Mouse (Mus musculus) adrenal gland, postnatal 25 days (tissue): ENCODE results near the gene Fdxr. TPM values are rescaled to one million over a fixed set of nuclear protein-coding genes. Genes with fewer than 3 reads are reported as not detected.

Experiments used
- DNase-seq: peaks from one replicate; pipeline ENCODE4 v3.0.0; 2021; ENCODE audit warnings: mixed read lengths
- total RNA-seq: library from RNA; stranded (reverse); gene quantifications from 2 replicates; pipeline ENCODE4 v1.2.3, GENCODE M21; 2021

The Fdxr gene
- total RNA-seq, 1 experiment from 2014 or later: 1,408 TPM

DNA sequence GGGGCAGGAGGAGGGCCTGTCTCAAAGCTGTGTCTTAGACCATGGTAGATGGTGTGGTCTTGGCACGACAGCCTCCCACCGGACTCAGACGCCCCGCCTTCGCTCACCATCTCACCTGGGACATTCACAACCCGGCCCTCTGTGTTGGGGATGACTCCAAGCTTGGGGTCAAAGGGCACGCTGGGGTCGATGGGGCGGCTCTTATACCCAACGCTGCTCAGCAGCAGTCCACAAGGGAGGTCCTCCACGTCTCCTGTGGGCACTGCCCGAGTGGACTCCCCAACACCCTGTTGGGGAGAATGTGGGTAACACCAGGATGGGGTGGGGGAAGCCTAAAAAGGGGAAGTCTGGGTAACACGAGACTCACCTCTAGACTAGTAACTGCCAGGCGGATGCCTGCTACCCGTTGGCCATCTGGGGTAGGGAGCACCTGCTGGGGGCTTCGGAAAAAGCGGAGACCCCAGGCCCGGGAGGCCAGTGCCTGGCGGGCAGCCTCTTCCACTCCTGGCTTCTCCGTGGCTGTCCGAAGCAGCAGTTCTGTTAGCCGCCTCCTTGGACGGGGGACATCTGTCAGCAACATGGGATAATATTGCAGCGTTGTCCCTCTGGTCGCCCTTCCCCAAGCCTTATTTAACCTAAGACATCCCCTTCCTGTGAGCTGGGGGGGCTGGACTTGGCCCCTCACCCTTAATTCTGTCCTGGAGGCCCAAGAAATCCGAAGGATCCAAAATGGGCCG, 7.4 kb downstream of the Fdxr start:
- DNase-seq: no peak

DNA sequence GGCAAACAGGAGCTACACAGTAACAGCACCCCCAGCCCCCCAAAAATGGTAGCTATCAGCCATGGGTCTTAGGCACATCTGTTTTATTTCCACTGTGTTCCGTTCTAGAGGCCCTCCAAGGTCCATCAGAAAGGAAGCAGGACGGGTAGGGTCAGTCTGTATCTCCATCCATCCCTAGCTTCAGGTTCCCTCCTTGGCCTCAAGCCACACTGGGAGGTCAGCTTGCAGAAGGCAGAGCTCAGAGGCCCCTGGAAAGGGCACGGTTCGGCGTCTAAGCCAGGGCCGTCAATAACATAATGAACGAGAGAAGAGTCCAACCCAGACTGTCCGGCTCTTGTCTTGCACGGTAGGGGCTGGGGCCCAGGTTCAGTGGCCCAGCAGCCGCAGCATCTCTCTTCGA, 8.9 kb downstream of the Fdxr start:
- no peak for DNase-seq

DNA sequence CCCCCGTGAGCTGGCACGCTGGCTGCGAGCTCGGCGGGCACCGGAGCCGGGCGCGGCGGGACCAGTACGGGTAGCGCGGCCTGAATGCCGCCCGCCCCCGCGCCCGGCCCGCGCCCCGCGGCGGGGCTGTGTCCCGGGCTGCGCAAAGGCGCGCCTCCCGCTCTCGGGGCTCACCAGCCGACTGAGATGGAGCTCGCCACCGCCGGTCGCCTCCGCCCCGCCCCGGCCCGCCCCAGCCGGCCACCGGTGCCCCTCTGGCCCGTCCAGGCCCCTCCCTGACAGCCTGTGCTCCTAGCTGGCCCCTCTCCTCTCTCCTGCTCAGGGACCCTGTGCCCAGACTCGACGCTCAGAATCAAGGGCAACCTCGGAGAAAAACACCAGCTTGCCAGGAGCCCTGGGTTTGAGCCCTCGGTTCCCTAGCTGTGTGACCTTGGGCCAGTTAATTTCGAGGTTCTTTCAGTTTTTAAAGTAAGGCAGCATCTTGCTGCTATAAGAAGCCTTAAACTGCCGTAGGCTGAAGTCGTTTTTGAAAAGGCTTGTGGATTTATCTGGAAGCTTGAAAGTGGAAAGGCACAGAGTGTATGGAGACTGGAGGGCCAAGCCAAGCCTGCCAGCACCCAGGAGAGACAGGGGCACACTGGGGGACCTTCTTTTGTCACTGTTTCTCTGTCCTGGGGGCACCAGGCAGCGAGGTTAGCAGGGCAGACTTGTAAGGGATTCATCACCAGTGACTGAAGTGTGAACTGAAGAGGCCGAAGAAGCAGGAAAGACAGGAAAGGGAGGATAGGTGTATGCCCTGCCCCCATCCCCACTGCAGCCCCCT, 9.6 kb downstream of the Fdxr start, which contains the start of gene Grin2c:
Grin2c (minus strand) TSS at position 183 of the 823 bp plus-strand sequence.
- DNase-seq: peak; percentile 67

DNA sequence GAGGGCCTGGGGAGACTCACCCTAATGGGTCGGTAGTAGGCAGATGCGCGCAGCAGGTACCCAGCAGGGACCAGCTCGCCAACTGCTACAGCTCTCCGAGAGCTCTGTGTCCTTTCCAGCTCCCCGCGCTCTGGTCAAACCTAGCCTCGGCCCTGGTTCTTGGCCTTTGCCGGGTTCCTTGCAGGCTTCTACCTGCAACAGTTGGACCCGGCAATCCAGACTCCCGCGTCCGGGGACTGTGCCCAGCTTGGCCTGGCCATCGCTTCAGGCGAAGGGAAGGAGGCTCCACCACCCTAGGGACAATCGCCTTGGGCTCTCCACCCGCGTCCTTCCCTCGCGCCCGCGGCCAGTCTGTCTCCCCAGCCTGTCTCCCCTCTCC, 10.5 kb downstream of the Fdxr start:
- DNase-seq: peak; percentile 52

DNA sequence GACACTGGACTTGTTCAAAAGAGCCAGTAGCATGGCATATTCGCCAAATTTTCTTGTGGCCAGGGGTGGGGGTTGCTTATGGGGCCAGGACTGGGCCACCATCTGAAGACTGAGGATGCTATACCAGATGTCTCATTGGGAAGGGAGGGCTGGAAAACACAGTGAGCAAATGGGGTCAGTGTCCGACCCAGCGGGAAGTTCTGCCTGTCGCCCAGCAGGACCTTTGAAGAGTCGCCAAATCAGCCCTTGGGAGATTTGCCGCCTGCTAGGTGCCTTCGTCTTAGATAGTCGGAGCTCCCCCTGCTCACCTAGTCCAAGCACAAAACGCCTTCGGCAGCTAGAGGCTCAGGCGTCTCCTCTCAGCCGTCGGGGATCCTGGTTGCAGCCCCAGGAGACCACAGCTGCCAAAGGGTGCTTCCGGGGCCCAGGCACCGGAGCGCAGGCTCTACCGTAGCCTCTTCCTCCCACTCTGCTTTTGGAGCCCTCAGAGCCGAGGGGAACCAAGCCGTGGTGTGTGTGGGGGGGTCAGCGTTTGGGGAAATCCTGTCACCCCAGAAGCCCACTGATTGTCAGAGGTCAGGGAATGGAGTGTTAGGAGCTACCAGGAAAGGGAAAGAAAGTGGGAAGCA, 11.0 kb downstream of the Fdxr start:
- no peak for DNase-seq

DNA sequence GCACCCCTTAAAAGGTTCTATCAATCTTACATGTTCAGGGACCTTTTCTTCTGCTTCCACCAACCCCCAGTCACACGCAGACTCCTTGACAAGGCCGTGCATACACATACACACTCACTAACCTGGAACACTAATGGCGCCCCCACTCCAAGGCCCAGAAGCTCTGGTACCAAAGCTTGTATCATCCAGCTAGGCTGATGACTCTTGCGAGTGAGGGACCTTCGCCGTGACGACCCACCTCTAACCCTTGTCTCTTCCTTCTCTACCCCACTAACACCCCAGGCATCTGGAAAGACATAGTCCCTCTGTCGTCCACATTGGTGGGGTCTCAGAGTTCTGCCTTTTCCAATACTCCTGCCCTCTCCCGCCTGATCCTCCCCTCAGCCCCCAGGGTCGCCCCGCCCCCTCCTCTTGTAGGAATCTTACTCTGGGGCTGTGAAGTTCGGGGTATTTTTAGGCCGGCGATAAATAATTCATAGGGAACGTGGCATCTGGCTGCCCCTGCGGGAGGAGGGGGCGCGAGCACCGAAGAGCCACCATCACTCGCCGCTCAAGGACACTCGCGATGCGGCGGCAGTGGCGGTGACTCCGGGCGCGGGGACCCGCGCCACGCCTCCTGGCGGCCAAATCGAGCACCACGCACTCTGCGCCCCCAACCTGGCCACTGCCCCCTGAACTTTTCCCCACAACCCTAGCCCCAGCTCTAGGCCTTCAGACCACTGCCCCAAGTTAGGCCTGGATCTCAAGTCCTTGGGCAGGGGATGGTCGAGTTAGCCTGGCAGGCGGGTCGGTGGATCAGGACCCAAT, 11.8 kb downstream of the Fdxr start:
- no peak for DNase-seq

DNA sequence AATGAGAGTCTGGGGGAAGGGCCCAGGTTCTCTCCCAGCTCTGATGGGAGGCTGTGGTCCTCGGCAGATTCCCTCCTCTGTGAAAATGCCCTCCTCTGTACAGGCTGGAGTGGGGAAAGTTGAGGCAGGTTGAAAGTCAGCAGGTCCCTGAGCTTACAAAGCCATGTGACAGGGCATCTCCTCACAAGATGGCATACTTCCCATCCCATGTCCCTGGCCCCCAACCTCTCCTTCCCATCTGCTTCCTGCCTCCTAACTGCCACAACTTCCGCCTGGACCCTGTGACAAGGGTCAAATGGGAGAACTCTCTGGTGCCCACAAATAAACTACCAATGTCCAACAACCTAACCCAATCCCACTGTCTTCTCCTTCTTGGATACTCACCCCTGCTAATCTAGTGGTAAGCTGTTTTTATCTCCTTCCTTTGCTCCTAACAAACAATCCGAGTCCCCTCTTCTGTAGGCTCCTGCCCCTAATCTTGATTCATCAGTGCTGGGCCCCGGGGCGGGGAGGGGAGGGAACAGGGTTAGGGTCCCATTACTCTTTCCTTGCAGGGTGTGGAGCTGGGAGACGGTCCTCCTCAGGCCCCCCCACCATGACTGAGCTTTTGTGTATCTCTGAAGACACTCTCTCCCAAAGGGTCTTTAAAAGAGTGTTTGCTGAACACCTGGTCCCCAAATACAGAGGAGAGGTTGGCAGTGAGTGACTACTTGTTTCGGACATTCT, 12.6 kb downstream of the Fdxr start:
- DNase-seq: no peak

DNA sequence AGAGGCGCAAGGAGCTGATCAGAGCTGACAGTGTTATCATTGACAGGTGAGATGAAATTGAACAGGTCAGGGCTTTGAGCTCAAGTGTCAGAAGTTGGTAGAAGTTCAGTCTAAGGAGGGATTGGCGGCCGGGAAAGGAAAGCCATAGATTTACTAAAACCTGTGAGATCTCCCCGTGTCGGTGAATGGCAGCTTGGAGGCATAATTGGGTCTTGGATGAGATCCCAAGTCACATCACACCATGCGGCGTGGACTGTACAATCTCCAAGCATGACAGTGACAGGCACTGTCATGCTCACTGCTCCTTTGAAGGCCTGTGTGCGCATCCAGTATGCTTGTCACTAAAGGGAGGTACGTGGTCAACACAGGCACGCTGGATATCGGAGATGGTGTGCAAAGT, 13.9 kb downstream of the Fdxr start:
- no peak for DNase-seq

DNA sequence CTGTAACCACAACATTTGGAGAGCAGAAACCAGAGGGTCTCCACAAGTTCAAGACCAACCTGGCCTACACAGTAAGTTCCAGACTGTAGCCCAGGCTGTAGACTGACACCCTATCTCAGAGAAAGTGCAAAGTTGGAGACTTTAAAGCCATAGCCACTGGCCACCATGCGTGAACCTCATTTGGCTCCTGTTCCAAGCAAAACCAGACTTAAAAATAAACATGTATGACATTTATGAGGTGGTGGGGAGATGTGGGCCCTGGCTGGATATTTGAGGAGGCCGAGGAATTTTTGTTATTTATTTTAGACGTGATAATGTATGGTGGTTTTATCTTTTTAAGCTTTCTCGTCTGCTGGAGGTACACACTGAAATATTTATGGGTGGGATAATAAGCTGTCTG, 17.7 kb downstream of the Fdxr start:
- DNase-seq: no peak

DNA sequence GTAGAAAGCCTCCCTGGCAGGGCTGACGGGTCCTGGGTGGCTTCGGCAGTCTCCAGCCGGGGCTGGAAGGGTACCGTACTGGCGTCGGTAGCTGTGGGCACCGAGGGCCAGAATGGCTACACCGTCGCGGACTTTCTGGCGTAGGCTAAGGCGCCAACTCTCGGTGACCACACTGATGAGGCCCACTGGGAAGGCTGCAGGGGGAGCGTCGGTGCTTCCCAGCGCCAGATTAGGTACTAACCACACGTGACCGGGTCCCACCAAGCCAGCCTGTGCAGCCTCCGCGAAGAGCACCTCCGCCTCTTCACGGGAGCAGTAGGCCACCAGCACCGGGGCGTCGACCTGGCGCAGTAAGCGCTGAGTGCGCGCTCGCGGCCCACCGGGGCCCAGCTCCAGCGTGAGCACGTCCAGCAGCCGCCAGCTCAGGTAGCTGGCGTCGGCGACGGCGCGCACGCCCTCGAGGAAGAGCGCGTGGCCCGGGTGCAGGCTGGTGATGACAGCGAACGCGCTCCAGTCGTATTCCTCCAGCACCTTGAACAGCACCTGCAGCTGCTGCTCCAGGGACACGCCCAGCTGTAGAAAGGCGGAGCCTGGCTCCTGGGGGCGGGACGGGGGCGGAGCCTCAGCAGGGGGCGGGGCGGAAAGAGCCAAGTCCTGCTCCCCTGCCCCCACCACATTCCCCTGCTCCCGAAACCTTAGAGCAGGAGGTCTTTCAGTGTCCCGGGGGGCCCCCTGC, 18.9 kb downstream of the Fdxr start:
- no peak for DNase-seq

DNA sequence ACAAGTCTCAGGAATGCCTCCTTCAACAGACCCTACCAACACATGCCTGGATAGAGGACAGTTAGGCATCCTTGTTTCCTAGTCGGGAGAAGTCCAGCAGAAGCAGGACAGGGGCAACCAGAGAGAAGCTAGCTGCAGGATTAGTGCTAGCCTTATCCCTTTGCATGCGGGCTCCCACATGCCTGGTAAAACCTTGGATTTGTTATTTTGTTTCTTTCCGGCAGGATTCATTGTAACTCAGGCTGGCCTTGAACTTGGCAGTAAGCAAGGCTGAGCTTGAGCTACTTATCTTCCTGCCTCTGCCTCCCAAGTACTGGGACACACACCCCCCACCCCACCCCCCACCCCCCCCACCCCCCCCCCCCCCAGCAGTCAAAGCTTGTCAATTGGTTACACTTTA, 25.6 kb downstream of the Fdxr start:
- no peak for DNase-seq

DNA sequence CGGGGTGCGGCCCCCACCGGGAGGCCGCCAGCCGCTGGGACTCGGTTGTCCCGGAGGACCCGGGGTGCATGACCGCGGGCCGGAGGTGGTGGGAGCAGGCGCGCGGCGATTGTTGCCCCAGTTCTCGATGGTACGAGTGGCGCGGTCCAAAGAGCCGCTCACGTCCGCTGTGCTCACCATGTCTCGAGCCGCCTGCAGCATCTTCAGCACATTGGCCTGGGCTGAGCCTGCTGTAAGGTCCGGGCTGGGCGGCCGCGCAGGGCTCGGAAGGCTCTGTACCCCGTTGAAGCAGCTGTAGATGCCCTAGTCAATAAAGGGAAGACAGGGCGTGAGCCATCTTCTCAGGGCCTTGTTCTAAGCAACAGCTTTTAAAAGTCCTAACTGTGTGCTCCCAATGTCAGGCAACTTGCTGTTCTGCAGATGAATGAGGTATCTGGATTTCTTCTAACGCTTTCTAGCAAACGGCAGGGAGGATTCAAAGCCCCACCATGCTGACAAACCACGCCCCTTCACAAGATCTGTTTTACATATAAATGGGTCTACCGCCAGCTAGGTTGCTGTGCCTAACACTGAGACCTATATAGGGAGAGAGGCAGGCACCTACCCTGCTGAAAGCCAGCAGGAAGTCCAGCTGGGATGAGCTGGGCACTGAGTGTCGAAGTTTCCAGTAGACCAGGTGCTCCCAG, 26.3 kb downstream of the Fdxr start:
- DNase-seq: no peak

DNA sequence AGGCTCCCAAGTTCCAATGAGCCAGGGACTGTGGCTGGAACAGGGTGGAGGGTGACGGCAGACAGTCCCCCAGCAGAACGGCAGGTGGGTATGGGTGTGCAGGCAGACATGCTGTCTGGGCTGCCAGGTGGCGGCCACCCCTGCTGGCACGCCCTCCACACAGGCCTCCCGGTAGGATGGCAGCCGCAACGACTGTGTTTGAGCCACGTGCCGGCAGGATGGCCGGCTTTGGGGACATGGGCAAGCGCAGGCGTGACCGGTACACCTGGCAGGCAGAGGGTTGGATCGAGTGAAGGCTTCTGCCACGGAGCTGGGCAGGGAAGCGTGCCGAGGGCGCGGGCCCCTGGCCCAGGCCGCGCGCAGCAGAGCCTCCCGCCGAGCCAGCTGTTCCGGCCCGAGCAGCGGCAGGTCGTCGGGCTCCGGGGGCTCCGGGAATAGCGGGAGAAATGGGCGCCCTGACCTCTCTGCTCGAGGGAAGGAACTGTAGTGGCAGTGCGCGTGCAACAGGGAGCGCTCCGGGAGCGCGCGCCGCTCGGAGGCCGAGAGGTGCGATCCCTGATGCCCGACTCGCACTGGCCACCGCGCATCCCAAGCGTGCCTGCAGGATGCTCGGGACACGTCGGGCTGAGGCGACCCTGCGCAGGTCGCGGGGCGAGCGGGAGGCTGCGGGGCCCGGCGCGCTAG, 27.0 kb downstream of the Fdxr start:
- peak; percentile 43 for DNase-seq

DNA sequence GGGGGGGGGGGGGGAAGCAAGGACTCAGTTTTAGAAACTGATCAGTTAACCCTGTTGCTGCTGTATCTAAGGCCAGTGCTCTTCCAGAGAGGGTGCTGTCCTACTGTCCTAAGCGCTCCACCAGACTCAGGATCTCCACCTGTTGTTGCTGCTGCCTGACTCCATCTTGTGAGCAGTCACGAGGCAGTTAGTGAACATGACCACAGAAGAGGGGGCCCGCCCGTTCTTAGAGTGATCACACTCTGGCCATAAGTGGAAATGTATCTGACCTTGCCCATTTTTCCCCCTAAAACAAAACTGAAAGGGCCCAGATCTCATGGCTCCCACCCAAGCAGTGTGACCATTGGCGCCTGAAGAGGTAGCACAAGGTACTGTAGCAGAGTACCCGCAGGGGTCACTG, 28.9 kb downstream of the Fdxr start:
- no peak for DNase-seq

DNA sequence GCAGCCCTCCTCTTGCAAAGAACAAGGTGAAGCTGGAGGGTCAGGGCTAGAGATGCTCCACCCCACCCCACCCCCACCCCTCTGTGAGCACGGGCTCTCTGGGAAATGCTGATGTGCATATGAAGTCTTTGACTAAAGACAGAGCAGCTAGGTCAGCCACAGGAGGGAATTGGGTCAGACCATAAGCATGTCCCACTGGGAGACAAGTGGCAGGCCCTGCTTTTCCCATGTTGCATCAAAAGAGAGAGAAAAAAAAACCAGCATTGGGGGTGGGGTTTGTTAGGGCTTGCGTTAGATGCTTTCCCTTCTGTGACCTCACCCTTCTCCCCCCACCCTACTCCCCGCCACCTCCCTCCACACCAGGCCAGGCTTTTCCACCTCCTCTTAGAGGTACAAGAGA, 29.6 kb downstream of the Fdxr start:
- no peak for DNase-seq

DNA sequence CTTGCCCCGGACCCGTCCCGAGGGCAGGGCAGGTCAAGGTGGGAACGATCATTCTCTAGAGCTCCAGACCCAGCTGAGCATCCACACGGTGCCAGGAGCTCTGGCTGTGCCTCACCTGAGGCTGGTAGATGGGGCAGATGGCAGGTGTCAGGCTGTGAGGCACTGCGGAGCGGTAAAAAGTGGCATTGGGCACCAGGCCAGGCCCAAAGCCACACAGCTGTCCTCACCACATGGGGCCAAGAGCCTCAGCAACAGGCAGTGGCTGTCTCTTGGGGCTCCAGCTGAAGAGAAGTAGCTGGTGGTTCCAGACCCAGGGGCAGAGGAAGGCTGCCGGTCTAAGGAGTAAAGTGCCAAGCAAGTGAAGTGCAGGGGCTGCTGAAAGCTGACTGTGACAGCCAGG, 30.5 kb downstream of the Fdxr start:
- no peak for DNase-seq

DNA sequence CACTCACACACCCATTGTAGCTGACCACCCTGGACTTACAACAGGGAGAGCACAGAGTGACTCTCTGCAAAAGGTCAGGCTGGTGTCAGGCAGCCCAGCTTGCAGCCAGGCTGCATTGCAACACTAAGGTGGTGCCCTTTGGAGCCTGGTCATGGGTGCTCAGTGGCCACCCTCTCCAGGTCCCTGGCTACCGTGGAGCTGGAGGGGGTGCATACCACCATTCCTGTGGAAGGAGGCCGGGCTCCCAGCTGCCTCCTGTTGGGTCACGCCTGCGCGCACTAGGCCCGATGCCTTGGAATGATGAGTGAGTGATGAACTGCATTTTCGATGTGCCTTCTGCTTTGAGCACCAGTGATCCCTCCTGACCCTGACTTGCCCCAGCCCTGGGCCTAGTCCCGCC, 32.0 kb downstream of the Fdxr start:
- DNase-seq: no peak

DNA sequence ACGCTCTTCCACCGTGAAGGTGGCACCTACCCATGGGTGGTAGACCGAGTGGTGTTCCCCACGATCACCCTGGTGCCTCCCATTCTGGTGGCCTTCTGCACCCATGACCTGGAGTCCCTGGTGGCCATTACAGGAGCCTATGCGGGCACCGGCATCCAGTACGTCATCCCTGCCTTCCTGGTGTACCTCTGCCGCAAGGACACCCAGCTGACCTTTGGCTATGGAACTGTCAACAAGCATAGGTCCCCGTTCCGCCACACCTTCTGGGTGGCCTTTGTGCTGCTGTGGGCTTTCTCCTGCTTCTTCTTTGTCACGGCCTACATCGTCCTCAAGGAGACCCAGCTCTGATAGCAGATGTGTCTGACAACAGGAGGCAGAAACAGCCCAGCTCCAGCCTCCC, 33.1 kb downstream of the Fdxr start:
- no peak for DNase-seq

DNA sequence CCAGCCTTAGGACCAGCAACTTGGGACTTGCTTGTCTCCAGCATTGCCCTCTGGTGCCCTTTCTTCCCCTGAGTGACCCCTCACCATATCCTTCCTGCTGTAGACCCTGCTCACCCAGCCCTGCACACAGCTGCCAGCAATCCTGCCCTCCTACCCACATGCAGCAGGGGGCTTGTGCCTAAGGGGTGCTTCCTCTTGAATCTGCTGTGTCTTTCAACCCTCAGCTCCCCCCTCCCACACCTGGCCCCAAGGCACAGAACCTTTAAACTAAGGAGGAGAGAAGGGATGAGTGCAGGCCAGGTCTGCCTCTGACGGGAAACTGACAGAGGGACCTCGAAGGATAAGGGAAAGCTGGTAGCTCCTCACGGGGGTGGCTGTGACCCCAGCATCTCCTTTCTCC, 34.1 kb downstream of the Fdxr start:
- DNase-seq: no peak

DNA sequence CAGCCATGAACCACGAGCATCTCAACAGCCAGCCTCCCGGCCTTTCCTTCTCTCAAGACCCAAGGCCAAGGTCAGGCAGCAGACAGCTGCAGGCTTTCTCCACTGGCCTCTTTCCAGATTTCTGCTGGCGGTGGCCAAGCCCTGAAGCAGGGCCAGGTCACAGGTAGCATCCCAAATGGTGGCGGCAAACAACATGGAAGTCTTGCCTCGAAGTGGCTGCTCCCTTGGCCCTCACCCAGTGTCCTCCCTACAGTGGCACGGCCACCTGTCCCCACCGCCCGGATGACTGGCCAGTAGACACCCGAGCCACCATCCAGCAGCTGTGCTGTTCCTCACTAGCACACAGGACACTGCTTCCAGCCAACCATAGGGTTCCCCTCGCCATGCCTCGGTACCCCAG, 35.4 kb downstream of the Fdxr start:
- DNase-seq: no peak
